Comparison of ENCODE assay signal across 8 mouse cellular contexts in the genomic region with DNA sequence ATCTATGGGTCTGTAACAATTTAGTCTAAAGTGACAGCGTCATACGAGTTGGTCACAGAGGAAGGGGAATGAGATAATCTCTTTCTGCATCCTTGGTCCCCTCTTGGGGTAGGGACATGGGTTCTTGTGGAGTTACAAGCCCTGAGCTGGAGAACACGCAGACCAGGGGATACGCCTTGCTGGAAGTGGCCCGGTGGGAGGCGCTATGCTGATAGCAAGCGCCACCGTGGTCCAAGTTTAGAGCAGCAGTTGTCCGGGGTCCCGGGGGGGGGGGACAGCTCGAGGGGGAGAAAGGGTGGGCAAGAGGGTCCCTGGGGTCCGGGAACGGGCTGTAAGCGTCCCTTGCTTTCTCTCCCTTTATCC. TPM values are rescaled to one million over a fixed set of nuclear protein-coding genes. Genes with fewer than 3 reads are reported as not detected.
DNase-seq lines count a peak whose midpoint lies in the region; ATAC-seq lines count a peak whose summit lies in the region.

No protein-coding gene starts in this region.

- peaks cover 3% of the 10 kb centered on the region; the same call in 1 of the 2 replicates for H3K27me3 ChIP-seq in heart, embryonic 15.5 days
- H3K27me3 ChIP-seq in midbrain, embryonic 10.5 days (ENCODE audit: low read depth, poor library complexity, severe bottlenecking) = peaks cover 18% of the 10 kb centered on the region

- no peaks in the 10 kb centered on the region for H3K36me3 ChIP-seq in heart, embryonic 15.5 days
- no peaks in the 10 kb centered on the region for H3K36me3 ChIP-seq in midbrain, embryonic 10.5 days

- H3K9ac ChIP-seq in heart, embryonic 15.5 days = peak overlapping the region; percentile 89

- peak overlapping the region; percentile 92 for H3K4me2 ChIP-seq in heart, embryonic 15.5 days

- peak overlapping the region; percentile 79 for H3K27ac ChIP-seq in heart, embryonic 15.5 days
- peak overlapping the region; percentile 99 for H3K27ac ChIP-seq in midbrain, embryonic 10.5 days (replicated peaks)

- ATAC-seq in heart, embryonic 15.5 days (replicated peaks; ENCODE audit: insufficient number of reproducible peaks, insufficient read depth, low FRiP score, low read depth) = peak; percentile 38; the same call in 1 of the 2 replicates

- no peaks in the 10 kb centered on the region for H3K9me3 ChIP-seq in heart, embryonic 15.5 days (replicated peaks)
- H3K9me3 ChIP-seq in midbrain, embryonic 10.5 days (replicated peaks) = no peaks in the 10 kb centered on the region

- H3K4me3 ChIP-seq in heart, embryonic 15.5 days = peak overlapping the region; percentile 83
- peak overlapping the region; percentile 90 for H3K4me3 ChIP-seq in midbrain, embryonic 10.5 days

- WGBS in heart, embryonic 15.5 days = under 1% methylated on average over 14 of the region's 14 CpGs
- WGBS in midbrain, embryonic 10.5 days = 4% methylated on average over 13 of the region's 14 CpGs

- peak; percentile 21 for DNase-seq in thymus, postnatal 4 days
- no peak for DNase-seq in thymus, postnatal 10 days (ENCODE audit: low spot score in 2 of 2)
- peak; percentile 47 to 58 for DNase-seq in cerebellum, postnatal 36 days
- DNase-seq in kidney, postnatal 4 days = peak; percentile 74 to 84
- DNase-seq in midbrain, embryonic 10.5 days (ENCODE audit: low spot score) = no peak
- no peak for DNase-seq in ovary, postnatal 14 days (ENCODE audit: low spot score)
- DNase-seq in retina, embryonic 14.5 days (ENCODE audit: low spot score) = no peak

- peaks cover 20% of the 10 kb centered on the region for H3K4me1 ChIP-seq in heart, embryonic 15.5 days (replicated peaks)
- H3K4me1 ChIP-seq in midbrain, embryonic 10.5 days = peaks cover 51% of the 10 kb centered on the region

RNA-seq across cellular contexts. Expression of gene Eml1, which starts 51.7 kb away (rescaled TPM):
- polyA plus RNA-seq in heart, embryonic 15.5 days (2015; fragmentation: Nextera tagmentation; extraction: Ambion mirVana) = 62.5 and 76.6 TPM in 2 replicates
- polyA plus RNA-seq in midbrain, embryonic 10.5 days (2016; fragmentation: Nextera tagmentation; extraction: Ambion mirVana) = 121 and 123 TPM in 2 replicates

Comparison
In these comparisons a context has a peak if more than half of its experiments do, and no peak if none do; other contexts are left out.
1. DNase-seq: peak in thymus, postnatal 4 days (single experiment), cerebellum, postnatal 36 days (2 of 2) and kidney, postnatal 4 days (2 of 2); none in thymus, postnatal 10 days (0 of 2), midbrain, embryonic 10.5 days (single experiment), ovary, postnatal 14 days (single experiment) and retina, embryonic 14.5 days (single experiment).